Mouse (Mus musculus): ENCODE data around the gene Trpv2.

Trpv2 gene

GRCm38 (mm10) chr11:62558961-62559646 is 15.2 kb upstream of the Trpv2 start:
- no peak for DNase-seq

GRCm38 (mm10) chr11:62560463-62561016 is 13.7 kb upstream of the Trpv2 start:
- no peak for DNase-seq

- no peak for DNase-seq
Observed at GRCm38 (mm10) chr11:62563590-62563989, 10.7 kb upstream of the Trpv2 start.

GRCm38 (mm10) chr11:62565747-62566146 is 8.5 kb upstream of the Trpv2 start:
- no peak for DNase-seq

- no peak for DNase-seq
Observed at GRCm38 (mm10) chr11:62566211-62566610, 8.1 kb upstream of the Trpv2 start.

- no peak for DNase-seq
Observed at GRCm38 (mm10) chr11:62568300-62568699, 6.0 kb upstream of the Trpv2 start.

- no peak for DNase-seq
Observed at GRCm38 (mm10) chr11:62574703-62575085, 408 bp downstream of the Trpv2 start.

- peak; percentile 88 for DNase-seq
Observed at GRCm38 (mm10) chr11:62575297-62575658, 992 bp downstream of the Trpv2 start.

GRCm38 (mm10) chr11:62575659-62576438 is 1.6 kb downstream of the Trpv2 start:
- DNase-seq, result peak; percentile 47

- DNase-seq, result no peak
Observed at GRCm38 (mm10) chr11:62576530-62577152, 2.4 kb downstream of the Trpv2 start.

- DNase-seq, result no peak
Observed at GRCm38 (mm10) chr11:62583031-62583430, 8.7 kb downstream of the Trpv2 start.

GRCm38 (mm10) chr11:62584671-62585206 is 10.5 kb downstream of the Trpv2 start:
- no peak for DNase-seq

GRCm38 (mm10) chr11:62587034-62587433 is 12.7 kb downstream of the Trpv2 start:
- DNase-seq, result no peak

GRCm38 (mm10) chr11:62589391-62589790 is 15.1 kb downstream of the Trpv2 start:
- no peak for DNase-seq

- no peak for DNase-seq
Observed at GRCm38 (mm10) chr11:62591026-62591425, 16.7 kb downstream of the Trpv2 start.

GRCm38 (mm10) chr11:62591904-62592575 is 17.8 kb downstream of the Trpv2 start:
- no peak for DNase-seq

- no peak for DNase-seq
Observed at GRCm38 (mm10) chr11:62598571-62598970, 24.3 kb downstream of the Trpv2 start.

- no peak for DNase-seq
Observed at GRCm38 (mm10) chr11:62601732-62602618, 27.7 kb downstream of the Trpv2 start.

- DNase-seq, result peak; percentile 97
Observed at GRCm38 (mm10) chr11:62602619-62603311, 28.5 kb downstream of the Trpv2 start.

- DNase-seq, result no peak
Observed at GRCm38 (mm10) chr11:62603312-62604056, 29.2 kb downstream of the Trpv2 start.
